Mouse (Mus musculus) CH12.LX (cell line): ENCODE data around the gene Nynrin. TPM values are rescaled to one million over a fixed set of nuclear protein-coding genes. Genes with fewer than 3 reads are reported as not detected.

Experiments
- DNase-seq: peaks from one replicate; pipeline ENCODE4 v3.0.0-alpha.2; 2013; ENCODE audit errors: extremely low read depth
- H3K27ac ChIP-seq: 2 replicates; pipeline ENCODE4 v1.5.1; 2012; ENCODE audit warnings: low read depth, mild to moderate bottlenecking, control low read depth, moderate library complexity; ENCODE audit not compliant: insufficient read depth
- H3K27me3 ChIP-seq: replicated peaks from 2 replicates; pipeline ENCODE3; 2012; ENCODE audit warnings: inconsistent platforms
- H3K36me3 ChIP-seq, 2 experiments: replicated peaks in 1 of 2; 2 replicates each; pipeline versions ENCODE3 to v1.6.1; 2012; ENCODE audit warnings: inconsistent platforms in 1 of 2, low read length in 1 of 2, mild to moderate bottlenecking in 1 of 2, mixed read lengths in 1 of 2, moderate library complexity in 1 of 2; ENCODE audit not compliant: control insufficient read depth in 1 of 2, insufficient read depth in 1 of 2
- H3K4me1 ChIP-seq, 2 experiments: 2 replicates each; pipeline ENCODE4 v1.6.1; 2012; ENCODE audit warnings: inconsistent platforms in 1 of 2, moderate library complexity in 1 of 2; ENCODE audit not compliant: insufficient read depth in 2 of 2, control insufficient read depth in 1 of 2
- H3K4me2 ChIP-seq: 2 replicates; pipeline ENCODE4 v1.6.1; 2012; ENCODE audit warnings: low read depth, mild to moderate bottlenecking, control low read depth; ENCODE audit not compliant: poor library complexity, insufficient read depth, severe bottlenecking
- H3K4me3 ChIP-seq, 3 experiments: fragments of 150-350 bp in 1 of 3; sonication (generic) in 1 of 3; replicated peaks in 1 of 3; 2 replicates each; pipeline versions ENCODE3 to v1.5.1; 2011 to 2012; ENCODE audit warnings: low read depth in 2 of 3, low read length in 2 of 3, mild to moderate bottlenecking in 2 of 3, moderate library complexity in 2 of 3, control low read depth in 1 of 3, improper control_type of control experiment in 1 of 3, inconsistent platforms in 1 of 3, mixed read lengths in 1 of 3; ENCODE audit not compliant: poor library complexity in 1 of 3
- H3K79me2 ChIP-seq: replicated peaks from 2 replicates; pipeline ENCODE4 v1.6.1; 2012; ENCODE audit warnings: mild to moderate bottlenecking, moderate library complexity; ENCODE audit not compliant: control insufficient read depth, poor library complexity, insufficient read depth, severe bottlenecking; ENCODE audit errors: extremely low read depth
- H3K9ac ChIP-seq: 2 replicates; pipeline ENCODE4 v1.6.1; 2012; ENCODE audit warnings: low read depth, mild to moderate bottlenecking, control low read depth, moderate library complexity; ENCODE audit not compliant: insufficient read depth
- H3K9me3 ChIP-seq: replicated peaks from 2 replicates; pipeline ENCODE3; 2012; ENCODE audit warnings: low read length, inconsistent platforms, mixed read lengths
- CHD1 ChIP-seq: IDR thresholded peaks from 2 replicates; pipeline ENCODE4 v1.6.1; 2012; ENCODE audit warnings: low read depth, low read length, improper control_type of control experiment, inconsistent platforms
- CHD2 ChIP-seq: IDR thresholded peaks from 2 replicates; pipeline ENCODE4 v1.6.1; 2011; ENCODE audit warnings: low read length, improper control_type of control experiment
- CTCF ChIP-seq, 2 experiments: IDR thresholded peaks in 1 of 2; conservative IDR thresholded peaks in 1 of 2; 2 replicates each; pipeline ENCODE4 v1.5.1; 2011 to 2012; ENCODE audit warnings: low read depth in 2 of 2, low read length in 2 of 2, improper control_type of control experiment in 1 of 2, inconsistent platforms in 1 of 2, mild to moderate bottlenecking in 1 of 2, moderate library complexity in 1 of 2
- E2F4 ChIP-seq: IDR thresholded peaks from 2 replicates; pipeline ENCODE4 v1.6.1; 2011; ENCODE audit warnings: low read depth, low read length, improper control_type of control experiment; ENCODE audit not compliant: insufficient replicate concordance
- ELF1 ChIP-seq: IDR thresholded peaks from 2 replicates; pipeline ENCODE4 v1.6.1; 2014; ENCODE audit warnings: low read depth, mild to moderate bottlenecking, inconsistent platforms, low read length, improper control_type of control experiment
- GABPA ChIP-seq: IDR thresholded peaks from 2 replicates; pipeline ENCODE4 v1.6.1; 2012; ENCODE audit warnings: low read depth, low read length, improper control_type of control experiment, inconsistent platforms; ENCODE audit not compliant: insufficient replicate concordance
- HCFC1 ChIP-seq: IDR thresholded peaks from 2 replicates; pipeline ENCODE4 v1.6.1; 2012; ENCODE audit warnings: low read depth, mild to moderate bottlenecking, inconsistent platforms, low read length, improper control_type of control experiment
- IRF4 ChIP-seq: IDR thresholded peaks from 2 replicates; pipeline ENCODE4 v1.6.1; 2014; ENCODE audit warnings: low read depth, mild to moderate bottlenecking, inconsistent platforms, low read length, improper control_type of control experiment
- JUND ChIP-seq: conservative IDR thresholded peaks from 2 replicates; pipeline ENCODE4 v1.6.1; 2011; ENCODE audit warnings: low read depth, low read length, improper control_type of control experiment
- KAT2A ChIP-seq: IDR thresholded peaks from 2 replicates; pipeline ENCODE4 v1.6.1; 2012; ENCODE audit warnings: low read length, improper control_type of control experiment, inconsistent platforms; ENCODE audit not compliant: insufficient replicate concordance
- MAZ ChIP-seq: IDR thresholded peaks from 2 replicates; pipeline ENCODE4 v1.6.1; 2012; ENCODE audit warnings: low read depth, mild to moderate bottlenecking, inconsistent platforms, low read length, improper control_type of control experiment, moderate library complexity
- MXI1 ChIP-seq: IDR thresholded peaks from 2 replicates; pipeline ENCODE4 v1.6.1; 2011; ENCODE audit warnings: mild to moderate bottlenecking, low read depth, low read length, improper control_type of control experiment
- MYC ChIP-seq: IDR thresholded peaks from 2 replicates; pipeline ENCODE4 v1.6.1; 2011; ENCODE audit warnings: low read depth, mild to moderate bottlenecking, improper control_type of control experiment, low read length
- NELFE ChIP-seq: IDR thresholded peaks from 2 replicates; pipeline ENCODE4 v1.6.1; 2011; ENCODE audit warnings: low read depth, low read length, improper control_type of control experiment
- PAX5 ChIP-seq: IDR thresholded peaks from 2 replicates; pipeline ENCODE4 v1.6.1; 2012; ENCODE audit warnings: low read length, inconsistent platforms, mixed read lengths
- POLR2A ChIP-seq: IDR thresholded peaks from 2 replicates; pipeline ENCODE4 v1.6.1; 2011; ENCODE audit warnings: low read depth, mild to moderate bottlenecking, improper control_type of control experiment, low read length
- POLR2AphosphoS2 ChIP-seq: IDR thresholded peaks from 2 replicates; pipeline ENCODE4 v1.6.1; 2011; ENCODE audit warnings: low read depth, low read length, improper control_type of control experiment
- RAD21 ChIP-seq: IDR thresholded peaks from 2 replicates; pipeline ENCODE4 v1.6.1; 2011; ENCODE audit warnings: low read depth, mild to moderate bottlenecking, low read length, improper control_type of control experiment, moderate library complexity
- SMC3 ChIP-seq: IDR thresholded peaks from 2 replicates; pipeline ENCODE4 v1.6.1; 2011; ENCODE audit warnings: low read depth, low read length, improper control_type of control experiment
- TBP ChIP-seq: conservative IDR thresholded peaks from 2 replicates; pipeline ENCODE4 v1.6.1; 2011; ENCODE audit warnings: low read depth, low read length, improper control_type of control experiment
- TCF12 ChIP-seq: IDR thresholded peaks from 2 replicates; pipeline ENCODE4 v1.6.1; 2014; ENCODE audit warnings: low read depth, mild to moderate bottlenecking, inconsistent platforms, low read length, improper control_type of control experiment
- UBTF ChIP-seq: IDR thresholded peaks from 2 replicates; pipeline ENCODE4 v1.6.1; 2012; ENCODE audit warnings: low read depth, mild to moderate bottlenecking, inconsistent platforms, low read length, improper control_type of control experiment, moderate library complexity
- USF1 ChIP-seq: IDR thresholded peaks from 2 replicates; pipeline ENCODE4 v1.6.1; 2014; ENCODE audit warnings: low read depth, mild to moderate bottlenecking, inconsistent platforms, low read length, improper control_type of control experiment
- ZC3H11A ChIP-seq: IDR thresholded peaks from 2 replicates; pipeline ENCODE4 v1.6.1; 2012; ENCODE audit warnings: low read depth, mild to moderate bottlenecking, inconsistent platforms, low read length, improper control_type of control experiment
- ZKSCAN1 ChIP-seq: IDR thresholded peaks from 2 replicates; pipeline ENCODE4 v1.6.1; 2012; ENCODE audit warnings: low read depth, inconsistent platforms, low read length, improper control_type of control experiment, borderline replicate concordance
- ZMIZ1 ChIP-seq: IDR thresholded peaks from 2 replicates; pipeline ENCODE4 v1.6.1; 2012; ENCODE audit warnings: low read depth, mild to moderate bottlenecking, inconsistent platforms, low read length, improper control_type of control experiment
- ZNF384 ChIP-seq: IDR thresholded peaks from 2 replicates; pipeline ENCODE4 v1.6.1; 2012; ENCODE audit warnings: low read depth, low read length, improper control_type of control experiment, inconsistent platforms
- dilution Hi-C: fragments of 300-500 bp; cut with MboI; formaldehyde crosslinking; loops from 2 replicates; pipeline ENCODE4 v1.14.3; 2020; ENCODE audit warnings: low sequenced_read_pairs; ENCODE audit not compliant: extremely low pct_unique_long_range_greater_than_20kb, extremely low pct_ligation_motif_present
- in situ Hi-C: fragments of 300-500 bp; cut with MboI; formaldehyde crosslinking; loops from 3 replicates; pipeline ENCODE4 v1.14.3; 2019; ENCODE audit warnings: low sequenced_read_pairs, low pct_ligation_motif_present, low pct_unique_long_range_greater_than_20kb, mixed read lengths
- polyA plus RNA-seq: library from polyadenylated mRNA; unstranded; fragments of >175 nt; gene quantifications from 2 replicates; pipeline ENCODE4 v1.2.1, GENCODE M21; 2012; ENCODE audit warnings: low read depth; ENCODE audit not compliant: insufficient read length
- total RNA-seq, 2 experiments: library from RNA; depleted of rRNA; stranded (reverse); fragments of 300-350 nt in 1 of 2; fragments of >200 nt in 1 of 2; gene quantifications; 2 replicates each; pipeline ENCODE4 v1.2.3; 2012 to 2014

Gene Nynrin
- total and polyA plus RNA-seq, 3 experiments, result under 0.01 to 0.10 TPM; not detected in 1

GRCm38 (mm10) chr14:55873242-55873713 is 19.5 kb downstream of the Nynrin start:
- no peak overlapping the region for H3K4me3 ChIP-seq
- peaks cover 8 to 35% of the 10 kb centered on the region in 2 experiments for H3K4me1 ChIP-seq
- H3K27me3 ChIP-seq, result peaks cover 9% of the 10 kb centered on the region
- no peak overlapping the region for H3K27ac ChIP-seq
- dilution Hi-C loops (no loop called here), in situ Hi-C loops (loop anchor here (5.0 kb wide), 1 partner anchor 34 kb away; no protein-coding TSS in a partner anchor)
- H3K4me2 ChIP-seq, result peak overlapping the region; percentile 3; the same call in 1 of the 2 replicates
- TF ChIP-seq MAZ, result no peak
- TF ChIP-seq POLR2AphosphoS2, result no peak
- TF ChIP-seq POLR2A, result no peak
- TF ChIP-seq TBP, result no peak
- TF ChIP-seq IRF4, result no peak
- no peak for TF ChIP-seq ZC3H11A
- no peak for TF ChIP-seq E2F4
- TF ChIP-seq ZKSCAN1, result no peak
- no peak for TF ChIP-seq HCFC1
- TF ChIP-seq GABPA, result no peak
- TF ChIP-seq MYC, result no peak
- no peak for TF ChIP-seq CTCF (conservative IDR thresholded peaks at IDR 0.05 in 1 of 2, IDR thresholded peaks at IDR 0.05 in 1 of 2; ENCODE audit: low read depth in 2 of 2, low read length in 2 of 2)
- TF ChIP-seq NELFE, result no peak
- no peak for TF ChIP-seq PAX5
- H3K9ac ChIP-seq, result no peak overlapping the region
- H3K79me2 ChIP-seq, result no peaks in the 10 kb centered on the region
- no peak for DNase-seq
- no peaks in the 10 kb centered on the region for H3K36me3 ChIP-seq
- H3K9me3 ChIP-seq, result peaks cover 10% of the 10 kb centered on the region

DNA sequence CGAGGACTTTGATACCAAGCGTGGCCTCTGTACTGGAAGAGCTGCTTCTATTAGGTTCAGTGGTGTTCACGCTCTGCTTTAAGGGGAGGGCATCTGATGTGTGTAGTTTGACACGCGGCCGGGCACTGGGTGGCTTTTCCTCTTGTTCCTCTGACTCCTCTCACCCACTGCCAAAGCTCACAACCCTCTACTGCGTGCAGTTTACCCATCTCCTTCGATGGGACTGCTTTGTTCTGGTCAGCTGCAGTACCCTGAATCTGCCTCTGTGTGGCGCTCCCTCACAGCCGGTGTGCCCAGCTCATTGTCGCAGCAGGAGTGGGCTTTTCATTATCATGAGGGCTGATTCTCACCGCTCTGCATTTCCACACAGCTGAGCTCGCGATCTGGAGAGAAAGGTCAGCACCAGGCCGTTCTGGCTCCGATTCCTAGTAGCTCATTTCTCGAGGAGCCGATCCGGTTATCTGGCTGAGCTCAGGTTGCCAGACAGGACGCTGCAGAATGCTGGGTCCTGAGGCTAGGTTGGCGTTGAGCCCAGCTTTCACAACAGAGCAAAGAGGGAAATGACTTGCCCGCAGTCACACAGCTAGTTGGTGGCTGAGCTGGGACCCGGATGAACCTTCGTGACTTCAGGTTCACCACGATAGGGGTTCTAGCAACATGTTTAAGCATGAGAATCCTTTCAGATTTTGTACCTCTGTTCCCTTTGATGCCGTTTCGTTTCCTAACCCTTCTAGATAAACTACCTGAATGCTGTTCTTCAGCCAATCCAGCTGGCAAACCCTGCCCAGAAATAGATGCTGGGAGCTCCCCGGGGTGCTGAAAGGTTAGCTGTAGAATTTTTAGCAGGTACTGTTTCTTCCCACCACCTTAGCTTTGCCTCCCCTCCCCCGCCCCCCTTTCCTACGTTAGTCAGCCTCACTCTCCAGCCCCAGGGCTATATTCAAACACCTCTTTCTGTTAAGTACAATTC is 20.2 kb downstream of the Nynrin start:
- H3K27me3 ChIP-seq, result peaks cover 9% of the 10 kb centered on the region
- H3K9me3 ChIP-seq, result peaks cover 10% of the 10 kb centered on the region
- no peaks in the 10 kb centered on the region for H3K79me2 ChIP-seq
- H3K4me3 ChIP-seq, result peak overlapping the region; percentile 50 to 52 (median 51)
- no peak overlapping the region for H3K27ac ChIP-seq
- dilution Hi-C loops, result no loop called here
- peaks cover 1 to 31% of the 10 kb centered on the region in 2 experiments; a peak in 3 of 4 replicates for H3K4me1 ChIP-seq
- peak; percentile 80 for DNase-seq
- H3K36me3 ChIP-seq, result no peaks in the 10 kb centered on the region
- peak overlapping the region; percentile 27; the same call in 1 of the 2 replicates for H3K9ac ChIP-seq
- peak overlapping the region; percentile 82 for H3K4me2 ChIP-seq
- in situ Hi-C loops, result loop anchor here (5.0 kb wide), 1 partner anchor 33 kb away; no protein-coding TSS in a partner anchor
- TF ChIP-seq ZC3H11A, result peak; percentile 51
- peak; percentile 82 to 97 for TF ChIP-seq CTCF (conservative IDR thresholded peaks at IDR 0.05 in 1 of 2, IDR thresholded peaks at IDR 0.05 in 1 of 2; ENCODE audit: low read depth in 2 of 2, low read length in 2 of 2)
- no peak; the same call in 1 of the 2 replicates for TF ChIP-seq TCF12
- peak; percentile 19; the same call in 1 of the 2 replicates for TF ChIP-seq CHD2
- peak; percentile 31; the same call in 1 of the 2 replicates for TF ChIP-seq NELFE
- 0 out of 2 replicates have a peak, but pooled peaks have one; percentile 2 for TF ChIP-seq MAZ
- TF ChIP-seq GABPA, result no peak
- TF ChIP-seq KAT2A, result no peak
- no peak for TF ChIP-seq ZKSCAN1
- peak; percentile 36; the same call in 1 of the 2 replicates for TF ChIP-seq ELF1
- TF ChIP-seq MXI1, result peak; percentile 45; the same call in 1 of the 2 replicates
- TF ChIP-seq JUND, result 0 out of 2 replicates have a peak, but pooled peaks have one; percentile 6
- TF ChIP-seq ZMIZ1, result no peak
- TF ChIP-seq SMC3, result peak; percentile 94
- TF ChIP-seq IRF4, result no peak; the same call in 1 of the 2 replicates
- 0 out of 2 replicates have a peak, but pooled peaks have one; percentile 33 for TF ChIP-seq MYC
- TF ChIP-seq UBTF, result no peak
- peak; percentile 97 for TF ChIP-seq RAD21
- no peak for TF ChIP-seq TBP
- no peak for TF ChIP-seq USF1
- TF ChIP-seq ZNF384, result no peak
- TF ChIP-seq CHD1, result no peak
